Mouse (Mus musculus) gastrocnemius, postnatal 14 days (tissue): Measurements from ENCODE around the gene Nfasc. TPM values are rescaled to one million over a fixed set of nuclear protein-coding genes. Genes with fewer than 3 reads are reported as not detected.

Experiments
- DNase-seq: peaks from one replicate; pipeline ENCODE4 v3.0.0; 2021; ENCODE audit warnings: mixed read lengths
- intact Hi-C: fragments of 180-260 bp; cut with DNase I; formaldehyde crosslinking; loops from one replicate; pipeline ENCODE4 v1.15.1; 2025; ENCODE audit warnings: low total_unique reads
- total RNA-seq, 2 experiments: library from RNA; stranded (reverse); gene quantifications; 2 replicates each; pipeline ENCODE4 v1.2.3; 2021

The Nfasc gene
- total RNA-seq, 2 experiments from 2014 or later: 0.64 to 2.4 TPM

GRCm38 (mm10) chr1:132564946-132565345 lies 176.7 kb downstream of the Nfasc start:
- no peak for DNase-seq
- intact Hi-C loops: no loop called here

DNA sequence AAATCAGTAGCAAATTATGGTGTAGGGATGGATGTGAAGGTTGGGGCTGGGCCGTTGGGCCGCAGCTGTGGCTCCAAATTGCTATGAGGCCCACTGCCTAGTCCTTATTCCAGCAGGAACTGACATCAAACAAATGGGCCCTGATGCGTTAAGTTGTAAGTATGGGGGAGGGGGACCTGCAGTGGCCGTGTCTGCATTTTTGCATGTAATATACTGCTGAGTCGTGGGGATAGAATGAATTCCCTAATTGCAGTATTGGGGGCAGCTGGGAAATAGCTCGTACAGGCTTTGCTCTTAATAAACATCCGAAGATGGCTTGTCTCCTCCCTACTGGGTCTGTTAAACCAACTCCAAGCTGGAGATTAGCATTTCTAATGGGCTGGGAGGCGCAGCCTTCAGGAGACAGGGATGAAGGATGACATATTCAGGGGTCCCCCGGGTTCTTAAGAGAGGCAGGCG lies 179.2 kb downstream of the Nfasc start:
- intact Hi-C loops: no loop called here
- no peak for DNase-seq

- intact Hi-C loops: no loop called here
- DNase-seq: peak; percentile 29
Measured at GRCm38 (mm10) chr1:132560907-132561700, 180.5 kb downstream of the Nfasc start.

DNA sequence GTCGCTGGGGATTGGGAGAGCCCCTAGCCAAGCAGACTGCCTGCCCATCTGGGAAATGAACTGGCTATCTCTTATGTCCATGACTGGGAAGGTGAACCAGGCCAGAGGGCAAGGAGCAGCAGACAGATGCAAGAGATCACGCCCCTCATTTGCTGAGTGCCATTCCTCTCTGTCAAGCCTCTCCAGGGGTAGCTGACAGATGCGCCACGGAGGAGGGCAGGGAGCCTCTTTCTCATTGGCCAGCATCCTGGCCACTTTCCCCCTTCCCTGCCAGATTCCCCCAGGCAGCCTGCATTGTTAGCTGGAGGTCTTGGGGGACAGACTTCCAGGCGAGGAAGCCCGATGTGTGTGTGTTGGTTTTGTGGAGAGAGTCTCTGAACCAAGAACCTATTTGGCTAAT lies 182.6 kb downstream of the Nfasc start:
- intact Hi-C loops: no loop called here
- DNase-seq: no peak

GRCm38 (mm10) chr1:132557901-132558631 lies 183.5 kb downstream of the Nfasc start:
- intact Hi-C loops: no loop called here
- peak; percentile 62 for DNase-seq

- DNase-seq: peak; percentile 59
Measured at GRCm38 (mm10) chr1:132543789-132544188, 197.8 kb downstream of the Nfasc start.

DNA sequence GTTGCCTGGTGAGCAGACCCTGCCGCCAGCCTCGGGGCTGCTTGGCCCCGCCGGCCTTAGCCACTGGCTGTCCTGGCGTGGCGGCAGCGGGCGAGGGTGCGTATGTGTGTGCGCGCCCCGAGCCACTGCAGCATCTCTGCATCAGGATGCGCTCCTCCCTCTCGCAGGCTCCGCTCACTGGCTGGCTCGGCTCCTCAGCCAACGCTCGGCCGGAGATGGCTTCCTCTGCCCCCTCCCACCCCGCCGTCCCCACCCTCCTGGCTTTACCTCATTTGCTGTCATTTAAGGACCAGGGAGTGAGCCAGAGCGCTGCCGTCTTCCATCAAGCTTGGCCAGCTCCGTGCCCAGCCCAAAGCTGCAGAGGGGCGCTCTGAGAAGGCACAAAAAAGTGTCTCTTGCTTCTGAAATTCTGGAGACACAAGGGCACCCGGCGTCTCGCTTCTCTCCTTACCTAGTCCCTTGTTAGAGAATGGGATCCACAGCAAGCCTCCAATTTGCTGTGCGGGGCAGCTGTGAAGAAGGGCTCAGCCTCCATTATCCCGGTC lies 198.8 kb downstream of the Nfasc start, which contains the start of gene Cntn2:
Gene Cntn2, minus strand, starts transcription at position 495 of the 545 bp plus-strand sequence.
- DNase-seq: no peak
- intact Hi-C loops: no loop called here

More at GRCm38 (mm10) chr1:132543789-132544188, 197.8 kb downstream of the Nfasc start:
- intact Hi-C loops: no loop called here

GRCm38 (mm10) chr1:132541824-132542599 lies 199.6 kb downstream of the Nfasc start:
- intact Hi-C loops: no loop called here
- DNase-seq: no peak

DNA sequence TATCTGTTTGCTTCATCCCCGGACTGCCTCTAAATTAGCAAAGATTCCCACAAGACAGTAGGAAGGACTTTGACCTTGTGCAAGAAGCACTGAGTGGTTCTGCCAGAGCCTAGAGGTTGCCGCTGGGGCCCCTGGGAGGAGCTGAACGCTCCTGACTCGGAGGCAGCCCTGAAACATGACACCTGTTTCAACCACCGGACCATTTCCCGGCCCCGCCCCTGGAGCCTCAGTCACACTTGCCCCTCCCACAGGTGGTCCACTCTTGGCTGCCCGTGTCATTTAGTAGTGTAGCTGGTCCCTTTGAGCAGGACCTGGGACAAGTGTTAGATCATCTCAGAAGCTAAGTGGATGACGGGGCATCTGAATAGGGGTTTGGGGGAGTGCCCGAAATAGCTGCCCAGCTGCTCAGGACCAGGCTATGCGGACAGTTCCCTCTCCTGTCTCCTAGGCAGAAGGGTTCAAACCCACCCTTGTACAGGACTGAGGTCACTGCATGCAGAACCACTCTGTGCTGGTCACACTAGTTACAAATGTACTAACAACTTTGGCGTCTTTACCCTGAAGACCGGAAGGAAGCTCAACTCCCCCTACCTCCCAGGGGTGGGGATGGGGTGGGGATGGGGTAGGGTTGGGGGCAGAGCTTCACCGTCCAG lies 200.3 kb downstream of the Nfasc start:
- DNase-seq: no peak
- intact Hi-C loops: no loop called here

- intact Hi-C loops: no loop called here
- DNase-seq: no peak
Measured at GRCm38 (mm10) chr1:132540701-132541100, 200.9 kb downstream of the Nfasc start.

DNA sequence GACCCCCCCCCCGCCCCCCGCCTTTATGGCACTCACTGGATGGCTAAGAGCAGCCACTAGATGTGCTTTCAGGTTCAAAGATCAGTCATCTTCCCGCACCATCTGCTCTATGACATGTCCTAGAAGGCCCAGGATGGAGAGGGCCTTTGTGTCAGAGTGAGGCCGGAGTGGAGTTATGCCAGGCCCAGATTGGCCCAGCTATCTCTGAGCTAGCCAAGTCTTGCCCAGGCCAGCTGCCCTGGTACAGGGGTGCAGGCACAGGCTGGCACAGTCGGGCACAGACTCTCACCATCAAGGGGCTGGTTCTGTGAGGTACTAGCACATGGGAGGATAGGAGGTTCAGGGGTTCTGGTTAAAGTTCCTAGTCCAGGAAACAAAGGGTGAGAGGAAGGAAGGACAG lies 203.9 kb downstream of the Nfasc start:
- DNase-seq: no peak
- intact Hi-C loops: no loop called here

GRCm38 (mm10) chr1:132536416-132536815 lies 205.2 kb downstream of the Nfasc start:
- intact Hi-C loops: no loop called here
- no peak for DNase-seq

DNA sequence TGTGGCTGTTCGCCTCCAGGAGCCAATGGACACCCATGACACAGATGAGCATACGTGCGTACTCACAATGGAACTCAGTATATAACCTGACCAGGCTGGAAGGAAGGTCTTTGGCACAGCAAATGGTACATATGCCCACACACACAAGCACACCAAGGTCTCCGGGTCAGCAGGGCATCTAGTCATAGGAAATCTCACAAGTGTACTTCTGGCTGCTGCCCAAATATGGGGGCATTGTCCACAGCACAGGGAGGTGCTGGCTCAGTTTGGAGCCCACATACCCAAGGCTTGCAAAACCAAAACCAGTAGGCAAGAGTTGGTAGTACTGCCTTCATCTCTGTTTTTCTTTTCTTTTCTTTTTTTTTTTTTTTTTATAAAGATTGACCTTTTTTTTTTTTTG lies 206.1 kb downstream of the Nfasc start:
- intact Hi-C loops: no loop called here
- DNase-seq: no peak

DNA sequence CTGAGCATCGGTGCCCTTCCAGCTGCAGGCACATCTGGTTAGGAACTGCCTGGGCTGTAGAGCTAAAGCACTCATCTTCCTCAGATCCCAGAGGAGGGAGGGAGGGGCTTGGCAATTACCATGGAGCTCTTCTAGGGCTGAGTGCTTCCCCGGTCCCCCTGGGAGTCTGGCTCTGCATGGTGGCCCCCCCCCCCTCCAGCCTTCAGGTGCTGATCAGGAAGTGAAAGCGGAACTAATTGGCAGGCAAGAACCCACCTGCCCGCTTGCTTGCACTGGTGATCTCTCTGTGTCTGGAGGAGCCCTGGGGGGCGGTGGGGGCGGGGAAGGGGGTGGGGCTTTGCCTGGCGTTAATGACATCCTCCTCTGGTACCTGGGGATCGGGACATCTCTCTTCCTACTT lies 207.8 kb downstream of the Nfasc start:
- intact Hi-C loops: no loop called here
- DNase-seq: no peak

- intact Hi-C loops: no loop called here
- DNase-seq: no peak
Measured at GRCm38 (mm10) chr1:132532521-132532920, 209.1 kb downstream of the Nfasc start.

GRCm38 (mm10) chr1:132530631-132531191 lies 210.9 kb downstream of the Nfasc start:
- intact Hi-C loops: no loop called here
- DNase-seq: no peak

GRCm38 (mm10) chr1:132528647-132529334 lies 212.8 kb downstream of the Nfasc start:
- intact Hi-C loops: loop anchor here (10.0 kb wide), 1 partner anchor 176 kb away; no protein-coding TSS in a partner anchor
- peak; percentile 32 for DNase-seq

DNA sequence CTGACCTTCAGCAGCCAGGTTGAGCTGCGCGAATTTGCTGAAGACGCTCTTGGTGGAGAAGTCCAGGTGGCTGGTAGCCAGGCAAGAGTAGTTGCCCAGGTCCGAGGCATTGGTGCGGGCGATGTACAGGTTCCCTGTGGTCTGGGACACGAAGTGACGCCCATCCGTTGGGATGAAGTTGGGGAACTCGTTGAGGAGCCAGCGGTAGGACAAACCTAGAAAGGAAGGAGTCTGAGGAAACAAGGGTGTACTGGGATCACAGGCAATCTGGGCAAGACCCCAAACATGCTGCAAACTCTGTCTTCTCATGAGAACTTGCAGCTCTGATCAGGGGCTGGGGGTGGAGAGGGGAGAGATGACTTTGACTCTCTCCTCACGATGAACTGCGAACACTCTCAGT lies 213.5 kb downstream of the Nfasc start:
- no peak for DNase-seq
- intact Hi-C loops: loop anchor here (10.0 kb wide), 1 partner anchor 177 kb away; no protein-coding TSS in a partner anchor
